Mouse (Mus musculus): ENCODE measurements around the gene Dmrta2. TPM values are rescaled to one million over a fixed set of nuclear protein-coding genes. Genes with fewer than 3 reads are reported as not detected.

Gene Dmrta2
- polyA plus RNA-seq, 1 experiment from 2014 or later, result 0.05 TPM

DNA sequence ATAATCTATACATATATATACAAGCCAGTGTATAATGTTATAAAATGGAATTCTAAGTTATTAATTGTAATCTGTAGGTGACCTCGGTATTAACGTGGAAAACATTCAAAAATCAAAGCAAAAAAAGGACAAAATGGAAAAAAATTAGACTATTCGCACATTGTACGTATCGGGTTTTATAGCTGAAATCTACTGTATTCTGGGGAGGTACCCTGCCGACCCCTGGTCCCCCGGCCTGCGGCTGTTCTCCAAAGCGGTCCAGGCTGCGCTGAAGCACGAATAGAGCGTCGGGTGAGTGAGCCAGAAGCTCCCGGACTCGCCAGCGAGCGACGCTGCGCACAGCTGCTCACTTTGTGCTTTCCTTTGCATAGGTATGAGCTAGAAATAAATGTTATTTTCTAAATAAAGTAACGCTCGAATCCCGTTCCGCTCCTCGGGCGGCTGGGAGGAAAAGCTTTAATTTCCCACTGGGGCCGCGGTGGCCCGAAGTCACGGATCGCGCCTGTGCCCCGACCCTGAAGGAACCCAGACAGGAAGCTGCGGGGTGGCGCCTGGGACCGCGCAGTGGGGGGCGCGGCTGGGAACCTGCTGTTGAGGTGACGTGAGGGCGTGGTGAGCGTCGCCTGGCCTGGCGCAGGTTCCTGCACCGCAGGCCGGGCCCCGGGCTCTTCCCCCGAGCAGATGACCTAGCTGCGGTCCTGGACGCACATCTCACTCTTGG is 5.6 kb downstream of the Dmrta2 start:
- ATAC-seq (ENCODE audit: insufficient read depth) (no peak), DNase-seq (peak; percentile 34)
- peak overlapping the region; percentile 25; the same call in 1 of the 2 replicates for H3K4me2 ChIP-seq
- H3K36me3 ChIP-seq (ENCODE audit: insufficient read depth), result no peaks in the 10 kb centered on the region
- H3K27me3 ChIP-seq (ENCODE audit: insufficient read depth, low read length), result peaks cover 98% of the 10 kb centered on the region
- H3K9ac ChIP-seq, result no peak overlapping the region
- 0 out of 2 replicates have a peak overlapping the region, but pooled peaks have one; percentile 12 for H3K4me3 ChIP-seq (ENCODE audit: low read depth, low read length)
- H3K4me1 ChIP-seq (ENCODE audit: insufficient read depth), result no peaks in the 10 kb centered on the region
- no peak overlapping the region for H3K27ac ChIP-seq (ENCODE audit: low read depth)
- 2% methylated on average over 49 of the region's 49 CpGs for WGBS
- no peaks in the 10 kb centered on the region for H3K9me3 ChIP-seq (ENCODE audit: low read depth, low read length)
- no peak for TF ChIP-seq CTCF (IDR thresholded peaks at IDR 0.05; ENCODE audit: low read depth)

GRCm38 (mm10) chr4:109984011-109984411 is 6.2 kb downstream of the Dmrta2 start:
- H3K27me3 ChIP-seq (ENCODE audit: insufficient read depth, low read length), result peaks cover 98% of the 10 kb centered on the region
- WGBS, result under 1% methylated on average over 24 of the region's 24 CpGs
- H3K4me1 ChIP-seq (ENCODE audit: insufficient read depth), result no peaks in the 10 kb centered on the region
- H3K4me2 ChIP-seq, result peak overlapping the region; percentile 25; the same call in 1 of the 2 replicates
- DNase-seq (no peak), ATAC-seq (ENCODE audit: insufficient read depth) (no peak)
- no peak overlapping the region for H3K27ac ChIP-seq (ENCODE audit: low read depth)
- 0 out of 2 replicates have a peak overlapping the region, but pooled peaks have one; percentile 12 for H3K4me3 ChIP-seq (ENCODE audit: low read depth, low read length)
- no peak for TF ChIP-seq CTCF (IDR thresholded peaks at IDR 0.05; ENCODE audit: low read depth)
- no peaks in the 10 kb centered on the region for H3K9me3 ChIP-seq (ENCODE audit: low read depth, low read length)
- H3K36me3 ChIP-seq (ENCODE audit: insufficient read depth), result no peaks in the 10 kb centered on the region
- H3K9ac ChIP-seq, result no peak overlapping the region

GRCm38 (mm10) chr4:109984496-109985423 is 6.9 kb downstream of the Dmrta2 start:
- Histone ChIP-seq H3K27ac (ENCODE audit: low read depth) (no peak overlapping the region), H3K36me3 (ENCODE audit: insufficient read depth) (no peaks in the 10 kb centered on the region), H3K4me1 (ENCODE audit: insufficient read depth) (no peaks in the 10 kb centered on the region), H3K9ac (no peak overlapping the region), H3K9me3 (ENCODE audit: low read depth, low read length) (no peaks in the 10 kb centered on the region), H3K4me2 (no peak overlapping the region), H3K27me3 (ENCODE audit: insufficient read depth, low read length) (peaks cover 98% of the 10 kb centered on the region), H3K4me3 (ENCODE audit: low read depth, low read length) (no peak overlapping the region)
- TF ChIP-seq CTCF (IDR thresholded peaks at IDR 0.05; ENCODE audit: low read depth), result no peak
- ATAC-seq (ENCODE audit: insufficient read depth), result no peak
- no peak for DNase-seq
- 2% methylated on average over 38 of the region's 38 CpGs for WGBS

- no peak for TF ChIP-seq CTCF (IDR thresholded peaks at IDR 0.05; ENCODE audit: low read depth)
- no peak for DNase-seq
- Histone ChIP-seq H3K27me3 (ENCODE audit: insufficient read depth, low read length) (peaks cover 96% of the 10 kb centered on the region), H3K9ac (no peak overlapping the region), H3K36me3 (ENCODE audit: insufficient read depth) (no peaks in the 10 kb centered on the region), H3K9me3 (ENCODE audit: low read depth, low read length) (no peaks in the 10 kb centered on the region), H3K4me1 (ENCODE audit: insufficient read depth) (no peaks in the 10 kb centered on the region), H3K4me3 (ENCODE audit: low read depth, low read length) (no peak overlapping the region), H3K27ac (ENCODE audit: low read depth) (no peak overlapping the region), H3K4me2 (no peak overlapping the region)
- WGBS, result 4% methylated on average over 16 of the region's 16 CpGs
- no peak for ATAC-seq (ENCODE audit: insufficient read depth)
These were observed 7.7 kb downstream of the Dmrta2 start for GRCm38 (mm10) chr4:109985424-109986172.

DNA sequence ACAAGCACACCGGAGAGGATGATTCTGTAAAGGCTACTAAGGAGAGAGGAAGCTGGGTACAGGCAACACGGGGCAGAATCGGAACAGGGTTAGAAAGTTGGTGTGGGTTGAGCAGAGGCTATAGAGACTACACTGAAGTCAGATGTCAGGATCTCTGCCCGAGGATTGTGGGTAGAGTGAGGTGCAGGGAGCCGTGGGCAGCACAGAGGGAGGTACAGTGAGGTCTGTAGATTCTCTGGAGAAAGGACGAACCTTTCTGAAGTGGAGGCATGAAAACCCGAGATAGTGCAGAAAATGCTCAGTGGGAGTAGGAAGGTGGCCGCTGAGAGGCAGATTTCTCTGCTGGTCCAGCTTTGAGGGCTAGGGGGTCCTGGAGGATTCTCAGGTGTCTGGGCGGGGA is 8.4 kb downstream of the Dmrta2 start:
- no peaks in the 10 kb centered on the region for H3K36me3 ChIP-seq (ENCODE audit: insufficient read depth)
- no peak overlapping the region for H3K4me3 ChIP-seq (ENCODE audit: low read depth, low read length)
- no peak for TF ChIP-seq CTCF (IDR thresholded peaks at IDR 0.05; ENCODE audit: low read depth)
- no peak overlapping the region for H3K9ac ChIP-seq
- peaks cover 95% of the 10 kb centered on the region for H3K27me3 ChIP-seq (ENCODE audit: insufficient read depth, low read length)
- H3K27ac ChIP-seq (ENCODE audit: low read depth), result no peak overlapping the region
- DNase-seq (no peak), ATAC-seq (ENCODE audit: insufficient read depth) (no peak)
- WGBS, result 2% methylated on average over 9 of the region's 9 CpGs
- H3K4me2 ChIP-seq, result no peak overlapping the region
- H3K4me1 ChIP-seq (ENCODE audit: insufficient read depth), result no peaks in the 10 kb centered on the region
- no peaks in the 10 kb centered on the region for H3K9me3 ChIP-seq (ENCODE audit: low read depth, low read length)

GRCm38 (mm10) chr4:109986748-109987355 is 9.0 kb downstream of the Dmrta2 start:
- H3K36me3 ChIP-seq (ENCODE audit: insufficient read depth), result no peaks in the 10 kb centered on the region
- no peak overlapping the region for H3K9ac ChIP-seq
- no peak for TF ChIP-seq CTCF (IDR thresholded peaks at IDR 0.05; ENCODE audit: low read depth)
- 4% methylated on average over 13 of the region's 13 CpGs for WGBS
- H3K4me2 ChIP-seq, result no peak overlapping the region
- no peak for DNase-seq
- ATAC-seq (ENCODE audit: insufficient read depth), result no peak
- no peak overlapping the region for H3K4me3 ChIP-seq (ENCODE audit: low read depth, low read length)
- H3K4me1 ChIP-seq (ENCODE audit: insufficient read depth), result no peaks in the 10 kb centered on the region
- H3K27ac ChIP-seq (ENCODE audit: low read depth), result no peak overlapping the region
- H3K9me3 ChIP-seq (ENCODE audit: low read depth, low read length), result no peaks in the 10 kb centered on the region
- peaks cover 92% of the 10 kb centered on the region for H3K27me3 ChIP-seq (ENCODE audit: insufficient read depth, low read length)
